ENCODE assay signal across 7 mouse cellular contexts in the genomic region with DNA sequence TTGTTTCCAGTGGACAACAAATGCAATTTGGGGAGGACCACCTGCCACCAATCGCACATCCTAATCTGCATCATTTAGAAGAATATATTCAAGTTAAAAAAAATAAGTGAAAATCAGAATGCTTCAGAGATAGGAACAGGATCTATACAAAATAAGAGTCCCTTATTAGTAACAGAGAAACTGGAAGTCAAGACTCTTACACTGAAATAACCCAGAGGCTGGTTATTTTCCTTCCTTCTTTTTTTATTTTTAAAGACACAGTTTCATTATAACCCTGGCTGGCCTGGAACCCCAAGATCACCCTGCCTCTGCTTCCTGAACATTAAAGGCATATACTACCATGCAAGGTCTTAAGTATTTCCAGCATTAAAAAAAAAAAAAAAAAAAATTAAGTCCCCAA. TPM values are rescaled to one million over a fixed set of nuclear protein-coding genes. Genes with fewer than 3 reads are reported as not detected.
A peak's percentile ranks its signal among the peaks of the same experiment; 100 is the strongest.
DNase-seq lines count a peak whose midpoint lies in the region; ATAC-seq and TF ChIP-seq lines count a peak whose summit lies in the region.

No protein-coding gene starts in this region.

- TF ChIP-seq EP300 in liver, postnatal 0 days (IDR thresholded peaks at IDR 0.05; ENCODE audit: low read depth) = peak; percentile 23; the same call in 1 of the 2 replicates

- peaks cover 20% of the 10 kb centered on the region for H3K4me1 ChIP-seq in intestine, embryonic 14.5 days (replicated peaks; ENCODE audit: control insufficient read depth, insufficient read depth, low read length)
- H3K4me1 ChIP-seq in intestine, embryonic 15.5 days (replicated peaks) = peaks cover 8% of the 10 kb centered on the region; the same call in 1 of the 2 replicates
- H3K4me1 ChIP-seq in liver, postnatal 0 days (ENCODE audit: insufficient read depth) = peaks cover 10% of the 10 kb centered on the region

- no peak overlapping the region for H3K27ac ChIP-seq in intestine, embryonic 14.5 days (ENCODE audit: low read depth)
- no peak overlapping the region for H3K27ac ChIP-seq in intestine, embryonic 15.5 days
- peak overlapping the region; percentile 1; the same call in 1 of the 2 replicates for H3K27ac ChIP-seq in liver, postnatal 0 days (ENCODE audit: low read depth)

- H3K27me3 ChIP-seq in intestine, embryonic 14.5 days (replicated peaks; ENCODE audit: control insufficient read depth, insufficient read depth, low read length) = no peaks in the 10 kb centered on the region
- H3K27me3 ChIP-seq in intestine, embryonic 15.5 days (replicated peaks) = no peaks in the 10 kb centered on the region
- H3K27me3 ChIP-seq in liver, postnatal 0 days (ENCODE audit: insufficient read depth, low read length) = no peaks in the 10 kb centered on the region

- H3K9ac ChIP-seq in intestine, embryonic 14.5 days (ENCODE audit: low read length) = no peak overlapping the region
- H3K9ac ChIP-seq in intestine, embryonic 15.5 days = no peak overlapping the region
- no peak overlapping the region for H3K9ac ChIP-seq in liver, postnatal 0 days (replicated peaks)

- no peak for DNase-seq in intestine, embryonic 14.5 days (ENCODE audit: low spot score)
- DNase-seq in 416B (ENCODE audit: low read depth) = peak; percentile 57
- DNase-seq in CD4-positive helper T cell, adult 2 months (ENCODE audit: low read depth, low spot score) = peak; percentile 43
- DNase-seq in liver, postnatal 0 days = no peak
- no peak for DNase-seq in MN1 (ENCODE audit: low spot score)
- no peak for DNase-seq in urinary bladder, adult 2 months (ENCODE audit: low spot score)

- ATAC-seq in intestine, embryonic 14.5 days (replicated peaks; ENCODE audit: low FRiP score, low TSS enrichment, low read depth) = no peak
- no peak for ATAC-seq in intestine, embryonic 15.5 days
- ATAC-seq in liver, postnatal 0 days = peak; percentile 13; the same call in 1 of the 2 replicates

- H3K4me2 ChIP-seq in intestine, embryonic 14.5 days (ENCODE audit: low read length) = 0 out of 2 replicates have a peak overlapping the region, but pooled peaks have one; percentile 2
- H3K4me2 ChIP-seq in intestine, embryonic 15.5 days (replicated peaks) = no peak overlapping the region
- H3K4me2 ChIP-seq in liver, postnatal 0 days (ENCODE audit: low read depth, low read length) = peak overlapping the region; percentile 19; the same call in 1 of the 2 replicates

- H3K36me3 ChIP-seq in intestine, embryonic 14.5 days (ENCODE audit: control insufficient read depth, insufficient read depth, low read length) = no peaks in the 10 kb centered on the region
- H3K36me3 ChIP-seq in intestine, embryonic 15.5 days = no peaks in the 10 kb centered on the region
- H3K36me3 ChIP-seq in liver, postnatal 0 days (replicated peaks; ENCODE audit: insufficient read depth, low read length) = no peaks in the 10 kb centered on the region

- no peaks in the 10 kb centered on the region for H3K9me3 ChIP-seq in intestine, embryonic 14.5 days (ENCODE audit: control insufficient read depth, low read length)
- no peaks in the 10 kb centered on the region for H3K9me3 ChIP-seq in intestine, embryonic 15.5 days
- no peaks in the 10 kb centered on the region for H3K9me3 ChIP-seq in liver, postnatal 0 days (ENCODE audit: low read length)

- WGBS in intestine, embryonic 14.5 days = 88% methylated on average over 1 of the region's 1 CpGs
- WGBS in intestine, embryonic 15.5 days = 86% methylated on average over 1 of the region's 1 CpGs
- 76% methylated on average over 1 of the region's 1 CpGs for WGBS in liver, postnatal 0 days (ENCODE audit: insufficient replicate concordance)

- H3K4me3 ChIP-seq in intestine, embryonic 14.5 days (ENCODE audit: low read depth, low read length) = no peak overlapping the region
- H3K4me3 ChIP-seq in intestine, embryonic 15.5 days (replicated peaks) = no peak overlapping the region
- no peak overlapping the region for H3K4me3 ChIP-seq in liver, postnatal 0 days (ENCODE audit: low read depth, low read length)

- TF ChIP-seq CTCF in liver, postnatal 0 days (IDR thresholded peaks at IDR 0.05; ENCODE audit: low read depth) = no peak

RNA-seq across cellular contexts. Expression of a gene that starts 7.2 kb away (rescaled TPM):
- polyA plus RNA-seq in intestine, embryonic 14.5 days (2014; fragmentation: Nextera tagmentation; extraction: Ambion mirVana) = 21.0 and 21.1 TPM in 2 replicates
- polyA plus RNA-seq in intestine, embryonic 15.5 days (2015; fragmentation: Nextera tagmentation; extraction: Ambion mirVana) = 12.3 and 12.9 TPM in 2 replicates
- 4.1 and 4.7 TPM in 2 replicates for polyA plus RNA-seq in liver, postnatal 0 days (2015; fragmentation: Nextera tagmentation; extraction: Ambion mirVana)
- polyA plus RNA-seq in urinary bladder, adult 2 months (2012; rRNA removed) = 41.2 and 44.1 TPM in 2 replicates

Comparison
In these comparisons a context has a peak if more than half of its experiments do, and no peak if none do; other contexts are left out.
1. DNase-seq: peak in 416B (single experiment) and CD4-positive helper T cell, adult 2 months (single experiment); none in intestine, embryonic 14.5 days (single experiment), liver, postnatal 0 days (single experiment), MN1 (single experiment) and urinary bladder, adult 2 months (single experiment).